8 mouse cellular contexts compared by ENCODE assay signal in the genomic region with DNA sequence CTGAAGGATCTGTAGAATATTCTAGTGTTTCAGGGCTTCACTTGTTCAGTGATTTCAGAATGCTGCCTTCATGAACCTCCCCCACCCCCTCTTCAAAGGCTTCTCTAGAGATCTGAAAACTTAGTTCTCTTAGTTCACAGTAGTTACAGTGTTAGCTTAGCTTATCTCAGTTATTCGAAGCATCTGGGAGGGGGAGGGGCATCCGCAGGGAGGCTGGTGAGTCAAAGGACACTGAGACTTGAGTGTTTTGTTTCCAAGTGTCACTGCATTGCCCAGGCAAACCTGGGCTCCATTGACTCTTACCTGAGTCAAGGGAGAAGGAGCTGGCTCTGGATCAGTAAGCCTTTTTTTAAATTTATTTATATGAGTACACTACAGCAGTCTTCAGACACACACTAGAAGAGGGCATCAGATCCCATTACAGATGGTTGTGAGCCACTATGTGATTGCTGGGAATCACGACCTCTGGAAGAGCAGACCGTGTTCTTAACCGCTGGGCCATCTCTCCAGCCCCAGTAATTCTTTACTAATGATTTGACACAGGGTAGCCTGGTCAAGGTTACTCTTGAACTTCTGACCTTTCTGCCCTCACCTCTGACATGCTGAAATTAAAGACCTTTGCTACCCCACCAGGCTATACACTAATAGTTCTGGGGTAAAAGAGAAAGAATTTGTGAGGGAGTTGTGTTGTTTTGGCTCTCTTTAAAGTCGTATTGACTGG. TPM values are rescaled to one million over a fixed set of nuclear protein-coding genes. Genes with fewer than 3 reads are reported as not detected.
DNase-seq lines count a peak whose midpoint lies in the region; ATAC-seq and TF ChIP-seq lines count a peak whose summit lies in the region.

No protein-coding gene starts in this region.

- no peak overlapping the region for H3K9ac ChIP-seq in forebrain, embryonic 12.5 days
- H3K9ac ChIP-seq in forebrain, embryonic 13.5 days = no peak overlapping the region

- H3K9me3 ChIP-seq in embryonic facial prominence, embryonic 10.5 days = no peaks in the 10 kb centered on the region
- no peaks in the 10 kb centered on the region for H3K9me3 ChIP-seq in forebrain, embryonic 12.5 days
- H3K9me3 ChIP-seq in forebrain, embryonic 13.5 days (replicated peaks) = no peaks in the 10 kb centered on the region
- H3K9me3 ChIP-seq in forebrain, embryonic 10.5 days = peaks cover 5% of the 10 kb centered on the region; the same call in 1 of the 2 replicates

- H3K27ac ChIP-seq in embryonic facial prominence, embryonic 10.5 days (replicated peaks) = no peak overlapping the region
- no peak overlapping the region for H3K27ac ChIP-seq in forebrain, embryonic 12.5 days
- no peak overlapping the region for H3K27ac ChIP-seq in forebrain, embryonic 13.5 days
- H3K27ac ChIP-seq in forebrain, embryonic 10.5 days = no peak overlapping the region

- TF ChIP-seq POLR2A in myocyte (IDR thresholded peaks at IDR 0.05; ENCODE audit: insufficient read length, low read depth) = no peak

- H3K4me3 ChIP-seq in embryonic facial prominence, embryonic 10.5 days = no peak overlapping the region
- no peak overlapping the region for H3K4me3 ChIP-seq in myocyte
- no peak overlapping the region for H3K4me3 ChIP-seq in forebrain, embryonic 12.5 days (replicated peaks)
- H3K4me3 ChIP-seq in forebrain, embryonic 13.5 days = no peak overlapping the region
- H3K4me3 ChIP-seq in forebrain, embryonic 10.5 days = no peak overlapping the region

- H3K79me2 ChIP-seq in myocyte (ENCODE audit: control insufficient read depth, insufficient read depth) = peaks cover 96% of the 10 kb centered on the region

- WGBS in embryonic facial prominence, embryonic 10.5 days = 43% methylated on average over 6 of the region's 6 CpGs
- WGBS in forebrain, embryonic 12.5 days = 63% methylated on average over 6 of the region's 6 CpGs
- WGBS in forebrain, embryonic 13.5 days = 76% methylated on average over 6 of the region's 6 CpGs
- WGBS in forebrain, embryonic 10.5 days = 65% methylated on average over 6 of the region's 6 CpGs

- H3K36me3 ChIP-seq in embryonic facial prominence, embryonic 10.5 days (replicated peaks) = peaks cover 85% of the 10 kb centered on the region
- H3K36me3 ChIP-seq in myocyte (ENCODE audit: control insufficient read depth, insufficient read depth) = peaks cover 27% of the 10 kb centered on the region
- peaks cover 59% of the 10 kb centered on the region for H3K36me3 ChIP-seq in forebrain, embryonic 12.5 days (replicated peaks)
- peaks cover 52% of the 10 kb centered on the region for H3K36me3 ChIP-seq in forebrain, embryonic 13.5 days (ENCODE audit: poor library complexity, severe bottlenecking)
- H3K36me3 ChIP-seq in forebrain, embryonic 10.5 days (replicated peaks) = peaks cover 85% of the 10 kb centered on the region

- H3K4me1 ChIP-seq in embryonic facial prominence, embryonic 10.5 days = peaks cover 74% of the 10 kb centered on the region
- H3K4me1 ChIP-seq in forebrain, embryonic 12.5 days = peaks cover 44% of the 10 kb centered on the region
- peaks cover 61% of the 10 kb centered on the region for H3K4me1 ChIP-seq in forebrain, embryonic 13.5 days
- peaks cover 70% of the 10 kb centered on the region for H3K4me1 ChIP-seq in forebrain, embryonic 10.5 days

- peak; percentile 89 for DNase-seq in urinary bladder, postnatal 14 days (ENCODE audit: low spot score)
- no peak for DNase-seq in urinary bladder, postnatal 10 days (ENCODE audit: low spot score)
- DNase-seq in embryonic facial prominence, embryonic 10.5 days (ENCODE audit: low spot score) = peak; percentile 59
- peak; percentile 80 for DNase-seq in kidney, postnatal 10 days
- DNase-seq in forebrain, embryonic 10.5 days (ENCODE audit: extremely low spot score, low spot score) = no peak

- H3ac ChIP-seq in myocyte (ENCODE audit: control insufficient read depth, insufficient read length) = no peak overlapping the region

- no peaks in the 10 kb centered on the region for H3K27me3 ChIP-seq in embryonic facial prominence, embryonic 10.5 days (replicated peaks; ENCODE audit: low read depth, poor library complexity, severe bottlenecking)
- H3K27me3 ChIP-seq in myocyte (ENCODE audit: control insufficient read depth, insufficient read depth, insufficient read length) = no peaks in the 10 kb centered on the region
- H3K27me3 ChIP-seq in forebrain, embryonic 12.5 days = no peaks in the 10 kb centered on the region
- H3K27me3 ChIP-seq in forebrain, embryonic 13.5 days = no peaks in the 10 kb centered on the region
- no peaks in the 10 kb centered on the region for H3K27me3 ChIP-seq in forebrain, embryonic 10.5 days (ENCODE audit: poor library complexity, severe bottlenecking)

- H3K4me2 ChIP-seq in myocyte (ENCODE audit: low read depth) = peak overlapping the region; percentile 71
- H3K4me2 ChIP-seq in forebrain, embryonic 12.5 days = no peak overlapping the region
- H3K4me2 ChIP-seq in forebrain, embryonic 13.5 days = no peak overlapping the region

- ATAC-seq in forebrain, embryonic 12.5 days (ENCODE audit: low FRiP score) = no peak
- no peak for ATAC-seq in forebrain, embryonic 13.5 days

TF ChIP-seq in myocyte, 11 proteins besides CTCF, POLR2A, EP300 and RAD21:
- TF ChIP-seq SRF (IDR thresholded peaks at IDR 0.05; ENCODE audit: control insufficient read depth, insufficient read length, low read depth) (no peak), POLR2AphosphoS2 (IDR thresholded peaks at IDR 0.05; ENCODE audit: insufficient read length, low read depth) (peak; percentile 73), MYOD1 (IDR thresholded peaks at IDR 0.05; ENCODE audit: control insufficient read depth in 1 of 3, insufficient read length in 2 of 3, low read depth in 2 of 3) (peak in 1 of 3 experiments; percentile 11)

RNA-seq across cellular contexts. Expression of a gene that starts 7.7 kb away (rescaled TPM):
- 49.5 and 50.0 TPM in 2 replicates for polyA plus RNA-seq in embryonic facial prominence, embryonic 10.5 days (2016; fragmentation: Nextera tagmentation; extraction: Ambion mirVana)
- polyA plus RNA-seq in myocyte (2012; fragmentation: generic; extraction: Trizol) = 51.6 TPM
- 69.3 and 74.0 TPM in 2 replicates for polyA plus RNA-seq in forebrain, embryonic 12.5 days (2016; fragmentation: Nextera tagmentation; extraction: Ambion mirVana)
- 40.3 and 44.0 TPM in 2 replicates for polyA plus RNA-seq in forebrain, embryonic 13.5 days (2015; fragmentation: Nextera tagmentation; extraction: Ambion mirVana)
- 42.1 and 42.9 TPM in 2 replicates for polyA plus RNA-seq in forebrain, embryonic 10.5 days (2016; fragmentation: Nextera tagmentation; extraction: Ambion mirVana)

RNA-seq across cellular contexts. Expression of a gene that starts 21.4 kb away (rescaled TPM):
- polyA plus RNA-seq in embryonic facial prominence, embryonic 10.5 days (2016; fragmentation: Nextera tagmentation; extraction: Ambion mirVana) = 1.00 and 1.6 TPM in 2 replicates
- polyA plus RNA-seq in myocyte (2012; fragmentation: generic; extraction: Trizol) = 4.6 TPM
- 0.65 and 1.1 TPM in 2 replicates for polyA plus RNA-seq in forebrain, embryonic 12.5 days (2016; fragmentation: Nextera tagmentation; extraction: Ambion mirVana)
- polyA plus RNA-seq in forebrain, embryonic 13.5 days (2015; fragmentation: Nextera tagmentation; extraction: Ambion mirVana) = 0.53 and 0.80 TPM in 2 replicates
- polyA plus RNA-seq in forebrain, embryonic 10.5 days (2016; fragmentation: Nextera tagmentation; extraction: Ambion mirVana) = 0.84 and 1.6 TPM in 2 replicates

RNA-seq across cellular contexts. Expression of a gene that starts 41.5 kb away (rescaled TPM):
- polyA plus RNA-seq in embryonic facial prominence, embryonic 10.5 days (2016; fragmentation: Nextera tagmentation; extraction: Ambion mirVana) = 79.1 and 79.7 TPM in 2 replicates
- 65.3 TPM for polyA plus RNA-seq in myocyte (2012; fragmentation: generic; extraction: Trizol)
- polyA plus RNA-seq in forebrain, embryonic 12.5 days (2016; fragmentation: Nextera tagmentation; extraction: Ambion mirVana) = 102 and 104 TPM in 2 replicates
- 98.1 and 108 TPM in 2 replicates for polyA plus RNA-seq in forebrain, embryonic 13.5 days (2015; fragmentation: Nextera tagmentation; extraction: Ambion mirVana)
- polyA plus RNA-seq in forebrain, embryonic 10.5 days (2016; fragmentation: Nextera tagmentation; extraction: Ambion mirVana) = 85.8 and 86.5 TPM in 2 replicates

Comparison
In these comparisons a context has a peak if more than half of its experiments do, and no peak if none do; other contexts are left out.
1. DNase-seq: peak in urinary bladder, postnatal 14 days (single experiment), embryonic facial prominence, embryonic 10.5 days (single experiment) and kidney, postnatal 10 days (single experiment); none in urinary bladder, postnatal 10 days (single experiment) and forebrain, embryonic 10.5 days (single experiment).